ENCODE assay signal across 24 mouse cellular contexts in the genomic region with DNA sequence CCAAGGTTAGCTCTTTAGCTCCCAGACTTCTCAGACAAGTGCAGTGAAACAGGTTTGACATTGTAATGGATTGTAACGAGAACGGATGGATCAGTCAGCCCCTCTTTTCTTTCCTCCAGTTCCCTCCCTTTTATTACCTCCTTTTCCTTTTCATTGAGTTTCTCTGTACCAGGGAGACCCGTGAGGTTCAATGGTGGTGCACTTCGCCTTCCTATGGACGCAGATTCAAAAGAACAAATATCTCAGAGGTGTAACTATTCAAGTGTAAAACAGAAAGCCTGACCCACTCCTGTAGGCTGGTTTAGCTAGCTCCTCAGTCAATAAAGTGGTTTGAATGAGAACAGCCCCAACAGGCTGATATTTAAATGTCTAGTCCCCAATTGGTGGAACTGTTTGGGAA. TPM values are rescaled to one million over a fixed set of nuclear protein-coding genes. Genes with fewer than 3 reads are reported as not detected.
"Had no signal": no experiment of that assay in that cellular context is flagged by ENCODE, and none has a peak within 500 bp of the region (broad histone marks: within the 10 kb centered on the region; RNA-seq: fewer than 3 reads in every experiment).

No protein-coding gene starts in this region.

- H3K4me3 ChIP-seq: embryonic facial prominence, embryonic 10.5 days; embryonic facial prominence, embryonic 12.5 days; embryonic facial prominence, embryonic 13.5 days; embryonic facial prominence, embryonic 15.5 days; erythroblast, embryonic 14.5 days; forebrain, embryonic 10.5 days; forebrain, embryonic 12.5 days; forebrain, embryonic 13.5 days; forebrain, embryonic 15.5 days; gastrocnemius, adult 2 months; heart, adult 2 months; heart, embryonic 10.5 days had no signal

- DNase-seq: cerebellum, postnatal 14 days; cerebellum, postnatal 25 days; cerebellum, postnatal 36 days; embryo, embryonic 11 days; forebrain, postnatal 0 days; gastrocnemius, adult 2 months; gastrocnemius, postnatal 10 days; gastrocnemius, postnatal 14 days; gastrocnemius, postnatal 25 days; gastrocnemius, postnatal 36 days; heart, adult 11 months; heart, adult 18-20 months; heart, adult 2 months had no signal

- H3K27ac ChIP-seq: embryonic facial prominence, embryonic 10.5 days; embryonic facial prominence, embryonic 12.5 days; embryonic facial prominence, embryonic 13.5 days; embryonic facial prominence, embryonic 15.5 days; forebrain, embryonic 10.5 days; forebrain, embryonic 12.5 days; forebrain, embryonic 13.5 days; forebrain, embryonic 15.5 days; gastrocnemius, adult 2 months; heart, adult 2 months; heart, embryonic 10.5 days had no signal

- H3K4me1 ChIP-seq: embryonic facial prominence, embryonic 10.5 days; embryonic facial prominence, embryonic 12.5 days; forebrain, embryonic 10.5 days; forebrain, embryonic 15.5 days had no signal

- H3K27me3 ChIP-seq: embryonic facial prominence, embryonic 12.5 days; embryonic facial prominence, embryonic 13.5 days; embryonic facial prominence, embryonic 15.5 days; forebrain, embryonic 12.5 days; forebrain, embryonic 13.5 days; forebrain, embryonic 15.5 days had no signal

- H3K9ac ChIP-seq: embryonic facial prominence, embryonic 12.5 days; embryonic facial prominence, embryonic 13.5 days; embryonic facial prominence, embryonic 15.5 days; forebrain, embryonic 12.5 days; forebrain, embryonic 13.5 days; forebrain, embryonic 15.5 days; forebrain, postnatal 0 days had no signal

- H3K9me3 ChIP-seq: embryonic facial prominence, embryonic 10.5 days; embryonic facial prominence, embryonic 12.5 days; embryonic facial prominence, embryonic 13.5 days; embryonic facial prominence, embryonic 15.5 days; forebrain, embryonic 10.5 days; forebrain, embryonic 12.5 days; forebrain, embryonic 13.5 days; forebrain, embryonic 15.5 days; heart, embryonic 10.5 days had no signal

RNA-seq across cellular contexts. Expression of gene Dusp14, which starts 12.8 kb away (rescaled TPM):
- total RNA-seq: common myeloid progenitor, adult 5-6 weeks had no signal
- polyA plus RNA-seq: erythroblast, embryonic 14.5 days had no signal
